Mouse (Mus musculus) thymus, adult 18-20 months (tissue): ENCODE measurements at regions not wholly inside any gene's neighbourhood (a gene's known extent, or its start where the extent isn't known, plus 50 kb on each side); places are given as distances from the start of the nearest gene placed in this dataset.

Source experiments
- DNase-seq, 2 experiments: peaks; one replicate each; pipeline ENCODE4 v3.0.0; 2022; ENCODE audit warnings: mixed read lengths in 2 of 2

DNA sequence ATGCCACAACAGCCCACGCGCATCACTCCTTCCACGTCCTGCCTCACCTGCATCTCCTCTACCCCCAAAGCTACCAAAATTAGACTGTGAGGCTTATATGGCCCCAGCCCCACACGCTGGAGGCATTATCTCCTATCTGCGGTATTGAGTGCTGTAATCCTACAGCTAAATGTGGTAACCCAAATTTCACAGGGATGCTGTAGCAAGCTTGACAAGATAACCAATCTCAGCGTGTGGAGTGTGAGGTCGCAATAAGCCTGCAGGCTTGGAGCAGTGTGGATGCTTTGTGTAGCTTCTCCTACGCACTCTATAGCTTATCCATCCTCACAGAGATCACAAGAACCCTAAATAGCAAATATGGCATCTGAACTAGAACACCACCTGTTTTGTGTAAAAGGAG lies 251.2 kb upstream of the Kcnh8 start:
- peak; percentile 66 to 85 for DNase-seq

DNA sequence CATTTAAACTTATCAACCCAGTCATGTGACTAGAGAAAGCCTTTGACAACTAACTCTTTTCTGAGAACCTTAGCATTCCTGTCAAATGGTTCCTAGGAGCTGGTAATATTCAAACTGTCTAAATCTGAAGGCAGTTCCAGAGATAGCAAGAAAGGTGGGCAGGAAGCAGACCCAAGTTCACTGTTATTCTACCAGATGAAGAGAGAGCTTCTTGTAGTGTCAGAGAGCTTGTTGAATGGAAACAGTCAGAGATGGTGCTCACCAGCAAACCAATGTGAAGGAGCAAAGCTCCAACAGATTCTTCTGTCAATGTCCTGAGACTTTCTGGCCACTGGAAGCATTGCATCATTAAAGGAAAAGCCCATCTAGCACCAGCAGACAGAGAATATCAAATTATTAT lies 251.8 kb upstream of the Kcnh8 start:
- DNase-seq = no peak

- DNase-seq = no peak
Observed at GRCm38 (mm10) chr17:52349872-52350271, 252.6 kb upstream of the Kcnh8 start.

DNA sequence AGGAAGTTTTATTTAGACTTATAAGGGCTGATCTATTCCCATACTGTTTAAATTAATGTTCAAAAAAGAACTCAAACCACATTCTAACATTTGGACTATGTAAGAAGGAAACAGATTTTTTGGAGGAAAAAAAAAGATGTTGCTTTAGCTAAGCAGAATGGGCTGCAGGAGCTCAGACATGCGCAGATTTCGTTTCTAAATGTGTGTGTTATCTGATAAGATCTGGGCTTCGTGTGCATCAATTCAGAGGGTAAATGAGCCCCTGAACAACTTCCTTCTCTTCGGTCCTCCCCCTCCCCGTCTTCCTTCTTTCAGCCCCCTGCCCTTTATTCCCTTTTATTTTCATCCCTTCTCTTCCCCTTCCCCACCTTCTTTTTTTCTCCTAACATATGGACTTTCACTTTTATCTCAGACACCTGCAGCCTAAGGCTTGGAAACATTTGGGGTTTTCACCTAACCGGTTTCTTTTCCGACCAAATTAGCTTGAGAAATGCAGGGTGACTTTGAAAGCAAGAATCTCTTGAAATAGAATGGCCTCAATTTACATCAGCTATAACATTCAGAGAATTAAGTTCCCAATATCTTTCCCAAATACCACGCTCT lies 253.9 kb upstream of the Kcnh8 start:
- DNase-seq = peak in 1 of 2 experiments; percentile 68

- DNase-seq = no peak
Observed at GRCm38 (mm10) chr17:52320586-52320985, 281.9 kb upstream of the Kcnh8 start.

GRCm38 (mm10) chr17:52316976-52317375 lies 285.5 kb upstream of the Kcnh8 start:
- DNase-seq = peak in 1 of 2 experiments; percentile 60

DNA sequence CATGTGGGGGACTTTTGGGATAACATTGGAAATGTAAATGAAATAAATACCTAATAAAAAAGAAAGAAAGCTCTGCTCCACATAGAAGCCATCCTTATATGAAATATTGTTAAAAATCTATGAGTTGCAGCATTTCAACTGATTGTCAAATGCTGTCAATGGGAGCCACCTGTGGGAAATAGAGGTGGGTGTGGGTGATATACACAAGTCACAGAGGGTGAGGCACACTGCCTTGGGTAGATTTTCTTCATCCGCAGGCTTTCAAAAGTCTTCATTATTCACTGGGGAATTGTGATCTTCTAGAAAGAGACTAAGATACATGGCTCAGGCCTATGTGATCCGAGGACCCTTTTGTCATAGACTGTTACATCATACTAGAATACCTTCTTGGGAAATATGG lies 286.6 kb upstream of the Kcnh8 start:
- DNase-seq = peak in 1 of 2 experiments; percentile 48

GRCm38 (mm10) chr17:52315456-52315855 lies 287.1 kb upstream of the Kcnh8 start:
- DNase-seq = peak; percentile 65 to 78

GRCm38 (mm10) chr17:52312043-52312442 lies 290.5 kb upstream of the Kcnh8 start:
- DNase-seq = peak in 1 of 2 experiments; percentile 56

DNA sequence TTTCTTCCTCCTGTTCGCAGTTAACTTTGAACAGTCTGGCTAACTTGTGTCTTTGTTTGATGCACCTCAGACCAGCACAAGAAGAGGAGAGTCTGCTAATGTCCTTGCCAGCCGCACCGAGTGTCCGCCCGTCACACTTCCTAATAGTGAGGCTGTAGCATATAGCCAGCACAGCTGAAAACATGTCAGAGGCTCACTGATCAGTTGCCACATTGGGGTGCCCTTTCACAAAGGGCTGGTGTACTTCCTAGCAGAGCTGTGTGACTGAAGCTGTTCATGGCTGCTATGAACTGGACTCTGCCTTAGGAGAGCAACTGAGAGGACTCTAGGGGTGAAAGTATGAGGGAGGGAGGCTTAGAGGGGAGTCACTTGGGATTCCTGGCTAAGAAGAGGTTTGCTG lies 293.7 kb upstream of the Kcnh8 start:
- DNase-seq = no peak

- peak; percentile 67 to 86 for DNase-seq
Observed at GRCm38 (mm10) chr17:52304133-52304532, 298.4 kb upstream of the Kcnh8 start.

DNA sequence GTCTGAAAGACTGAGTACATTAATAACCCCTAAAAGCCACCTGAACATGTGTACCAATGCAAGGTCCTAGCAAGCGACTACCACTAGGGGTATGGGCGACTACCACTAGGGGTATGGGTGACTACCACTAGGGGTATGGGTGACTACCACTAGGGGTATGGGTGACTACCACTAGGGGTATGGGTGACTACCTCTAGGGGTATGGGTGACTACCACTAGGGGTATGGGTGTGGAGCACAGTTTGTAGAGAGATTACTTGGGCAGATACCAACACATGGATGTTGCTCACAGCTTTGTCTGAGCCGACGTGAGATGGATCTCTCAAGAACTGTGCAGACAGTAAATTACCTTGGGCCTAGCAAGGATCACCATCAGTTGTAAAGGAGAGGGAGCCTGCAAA lies 299.2 kb upstream of the Kcnh8 start:
- peak in 1 of 2 experiments; percentile 41 for DNase-seq

DNA sequence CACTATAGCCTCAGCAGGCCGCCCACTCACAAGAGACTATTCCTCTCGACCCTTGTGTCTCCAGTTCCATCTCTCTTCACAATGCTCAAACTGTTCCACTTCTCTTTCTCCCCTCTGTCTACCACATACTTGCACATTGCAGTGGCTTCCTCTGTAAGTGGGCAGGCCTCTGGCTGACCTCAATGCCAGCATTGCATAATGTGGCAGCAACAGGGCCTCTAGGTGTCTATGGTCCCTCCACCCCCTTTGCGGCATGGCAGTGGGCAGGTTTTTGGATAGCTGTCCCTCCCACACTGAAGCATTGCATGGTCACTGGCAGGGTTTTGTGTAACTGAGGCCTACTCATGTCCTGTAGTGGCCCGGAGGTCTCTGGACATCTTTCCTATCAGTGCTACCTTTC lies 302.7 kb upstream of the Kcnh8 start:
- DNase-seq = no peak

DNA sequence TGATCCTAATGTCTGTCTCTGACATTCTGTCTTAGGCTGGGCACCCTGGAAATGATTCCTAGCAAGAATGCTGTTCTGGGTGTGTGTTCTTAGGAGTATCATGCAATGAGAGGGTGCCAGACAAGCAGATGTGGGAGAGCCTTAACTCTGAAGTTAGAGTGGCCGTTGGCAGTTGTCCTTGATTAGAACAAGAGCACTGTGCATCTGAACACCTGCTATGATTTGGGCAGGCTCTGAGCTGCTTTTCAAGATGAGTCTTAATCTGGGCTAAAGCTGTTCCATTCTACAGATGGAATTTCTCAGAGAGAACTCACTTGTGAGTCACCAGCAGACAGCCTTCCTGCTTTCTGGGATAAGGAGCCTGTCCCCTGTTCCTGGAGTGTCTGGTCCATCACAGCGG lies 317.1 kb upstream of the Kcnh8 start:
- DNase-seq = peak in 1 of 2 experiments; percentile 67

DNA sequence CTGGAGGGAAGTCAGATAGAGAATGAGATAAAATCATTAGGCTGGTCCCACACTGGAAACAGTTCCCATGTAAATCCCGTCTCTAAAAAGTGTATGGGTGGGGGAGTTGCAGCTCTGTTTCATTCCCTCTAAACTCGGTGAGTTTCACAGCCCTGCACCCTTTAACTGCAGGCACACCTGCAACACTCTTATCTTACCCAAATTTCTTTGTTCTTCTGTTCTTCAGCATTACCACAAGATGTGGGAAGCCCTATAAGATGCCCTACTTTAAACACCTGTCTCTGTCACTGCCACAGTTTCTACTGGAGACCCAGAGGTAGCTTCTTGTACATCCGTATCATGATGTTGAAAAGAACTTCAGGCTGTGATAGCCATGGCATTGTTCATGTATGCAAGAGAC lies 320.2 kb upstream of the Kcnh8 start:
- peak; percentile 55 to 83 for DNase-seq

GRCm38 (mm10) chr17:52278523-52278922 lies 324.0 kb upstream of the Kcnh8 start:
- DNase-seq = peak; percentile 30 to 74

DNA sequence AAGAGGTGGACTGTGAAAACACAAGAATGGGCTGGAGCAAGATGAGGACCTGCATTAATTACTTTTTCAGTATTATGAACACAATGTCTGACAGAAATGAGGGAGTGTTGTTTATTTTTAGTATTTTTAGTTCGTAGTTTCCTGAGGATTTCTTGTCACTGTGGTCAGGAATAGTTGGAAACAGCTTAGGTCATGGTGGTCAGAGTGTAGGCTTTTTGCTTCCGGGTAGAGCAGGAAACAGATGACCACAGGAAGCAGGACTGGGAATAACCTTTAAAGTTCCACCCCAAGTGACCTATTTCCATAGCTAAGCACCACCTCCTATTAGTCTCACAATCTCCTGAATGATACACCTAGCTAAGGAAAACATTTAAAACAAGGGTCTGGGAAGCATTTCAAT lies 333.7 kb upstream of the Kcnh8 start:
- no peak for DNase-seq

DNA sequence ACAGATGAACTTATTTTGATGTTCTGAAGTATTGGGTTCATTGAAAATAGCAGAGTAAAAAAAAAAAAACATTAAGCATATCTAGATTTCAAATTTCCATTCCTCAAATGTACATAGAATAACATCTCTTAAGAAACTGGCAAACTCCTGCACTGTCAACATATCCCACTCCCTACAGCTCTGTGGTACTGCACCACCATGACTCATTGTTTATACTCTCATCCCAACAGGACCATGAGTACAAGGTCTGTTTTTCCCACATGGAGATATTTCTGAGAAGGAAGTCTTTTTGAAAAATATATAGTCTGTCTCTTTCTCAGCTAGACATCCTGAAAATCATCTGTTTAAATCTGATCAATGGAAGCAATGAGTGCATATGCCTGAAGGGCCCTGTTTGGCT lies 351.2 kb upstream of the Kcnh8 start:
- no peak for DNase-seq

GRCm38 (mm10) chr17:52225584-52225983 lies 376.9 kb upstream of the Kcnh8 start:
- no peak for DNase-seq

DNA sequence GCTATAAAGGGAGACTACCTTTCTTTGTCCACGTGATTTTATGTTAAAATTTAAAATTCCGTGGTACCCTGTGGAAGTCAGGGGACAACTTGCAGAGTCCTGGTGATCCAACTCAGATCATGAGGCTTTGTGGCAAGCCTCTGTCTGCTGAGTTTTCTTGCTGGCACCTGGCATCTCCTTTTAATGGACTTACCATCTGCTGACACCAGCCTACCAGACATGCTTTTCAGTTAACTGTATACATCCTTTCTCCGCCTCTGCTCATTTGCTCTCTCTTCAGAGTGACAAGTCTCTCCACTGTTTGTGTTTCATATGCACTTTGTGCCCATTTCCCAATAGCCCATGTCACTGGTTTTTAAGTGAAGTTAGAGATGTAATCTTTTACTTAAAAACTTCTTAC lies 382.1 kb upstream of the Kcnh8 start:
- DNase-seq = peak; percentile 31 to 55

DNA sequence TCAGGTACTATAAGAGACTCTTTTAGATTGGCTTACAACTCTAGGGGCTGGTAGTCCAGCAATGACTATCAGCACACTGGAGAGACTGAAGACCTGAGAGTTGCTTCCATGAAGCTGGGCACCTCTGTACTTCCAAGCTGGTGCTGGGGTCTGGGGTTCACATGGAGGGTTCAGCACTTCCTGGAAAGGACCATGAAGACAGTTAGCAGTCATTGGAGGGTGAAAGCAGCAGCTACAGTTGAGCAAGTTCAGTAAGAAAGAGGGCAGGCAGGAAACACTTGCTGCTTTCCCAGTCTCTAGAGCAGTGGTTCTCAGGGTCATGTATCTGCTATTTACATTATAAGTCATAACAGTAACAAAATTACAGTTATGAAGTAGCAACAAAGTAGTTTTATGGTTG lies 384.3 kb upstream of the Satb1 start:
- DNase-seq = peak; percentile 35 to 59

GRCm38 (mm10) chr17:52212944-52213343 lies 379.9 kb upstream of the Satb1 start:
- DNase-seq = peak; percentile 28 to 74

GRCm38 (mm10) chr17:52210483-52210882 lies 377.4 kb upstream of the Satb1 start:
- no peak for DNase-seq

GRCm38 (mm10) chr17:52197731-52198130 lies 364.6 kb upstream of the Satb1 start:
- DNase-seq = no peak

DNA sequence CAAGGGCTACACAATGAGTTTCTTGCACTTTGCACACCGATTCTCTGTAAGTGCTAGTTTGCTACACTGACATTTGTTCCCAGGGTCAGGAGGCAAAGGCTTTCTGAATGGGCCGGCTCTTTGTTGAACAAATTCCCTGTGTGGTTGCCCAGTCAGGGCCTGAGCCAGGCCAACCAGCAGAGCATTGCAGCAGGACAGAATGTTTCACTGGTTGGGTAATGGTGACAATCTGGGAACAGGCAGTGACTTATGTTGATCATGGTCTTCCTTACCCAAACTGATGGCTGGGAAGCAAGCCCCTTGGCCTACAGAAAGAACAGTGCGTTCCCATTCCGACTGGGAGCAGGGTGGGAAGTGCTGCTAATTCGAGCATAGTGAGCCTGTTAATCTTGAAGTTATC lies 363.7 kb upstream of the Satb1 start:
- no peak for DNase-seq
